Mouse (Mus musculus) lung, postnatal 0 days (tissue): Measurements from ENCODE around the gene Higd1b.

Source experiments
- CTCF ChIP-seq: IDR thresholded peaks from 2 replicates; pipeline ENCODE4 v1.5.1; 2016; ENCODE audit warnings: antibody characterized with exemption, mild to moderate bottlenecking
- EP300 ChIP-seq: IDR thresholded peaks from 2 replicates; pipeline ENCODE4 v1.6.1; 2016; ENCODE audit warnings: antibody characterized with exemption, mild to moderate bottlenecking, control low read depth

DNA sequence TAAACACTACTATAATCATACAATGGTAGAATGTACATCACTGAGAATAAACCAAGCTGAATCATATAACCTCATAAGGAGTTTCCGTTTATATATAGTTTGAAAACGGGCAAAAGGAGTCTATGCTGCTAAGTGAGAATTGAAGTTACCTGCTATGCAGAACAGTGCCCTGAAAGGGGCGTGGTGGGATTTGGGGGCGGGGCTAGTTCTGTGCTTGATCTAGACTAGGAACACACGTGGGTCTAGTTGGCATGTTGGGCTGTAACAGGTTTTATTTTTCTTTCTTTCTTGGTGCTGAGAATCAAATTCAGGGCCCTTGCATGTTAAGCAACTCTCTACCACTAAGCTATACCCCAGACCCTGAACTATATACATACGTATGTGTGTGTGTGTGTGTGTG, 14.4 kb upstream of the Higd1b start:
- TF ChIP-seq CTCF (no peak), EP300 (no peak)
